Mouse (Mus musculus): Measurements from ENCODE around the gene Celf2. TPM values are rescaled to one million over a fixed set of nuclear protein-coding genes. Genes with fewer than 3 reads are reported as not detected.
"Not testable (repeated sequence)": the region's sequence is repeated elsewhere in the genome, so short reads cannot be mapped to it uniquely, and the experiment has no call there.

Celf2 gene
- polyA plus RNA-seq, 1 experiment from 2014 or later = 164 TPM

DNA sequence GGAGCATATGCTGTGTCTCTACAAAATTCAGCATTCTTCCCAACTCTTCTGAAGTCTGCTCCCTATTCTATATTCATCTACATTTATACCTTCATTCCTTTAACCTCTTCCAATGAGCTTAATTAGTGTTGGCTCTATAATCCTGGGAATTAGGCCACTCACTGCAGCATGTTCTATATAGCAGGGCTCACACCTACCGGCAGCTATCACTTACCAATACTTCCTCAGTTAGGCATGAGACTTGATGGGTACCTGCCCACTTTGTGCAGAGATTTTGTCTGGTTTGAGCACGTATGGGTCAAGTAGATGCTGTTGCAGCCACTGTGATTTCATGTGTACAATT, 198.6 kb downstream of the Celf2 start:
- Histone ChIP-seq H3K27ac (replicated peaks) (no peak overlapping the region), H3K9ac (no peak overlapping the region), H3K27me3 (no peaks in the 10 kb centered on the region), H3K9me3 (no peaks in the 10 kb centered on the region), H3K4me3 (no peak overlapping the region), H3K36me3 (no peaks in the 10 kb centered on the region), H3K4me1 (replicated peaks) (peaks cover 26% of the 10 kb centered on the region), H3K4me2 (no peak overlapping the region)
- no peak for ATAC-seq (ENCODE audit: low FRiP score, low read depth)
- WGBS = 71% methylated on average over 2 of the region's 2 CpGs

GRCm38 (mm10) chr2:7310129-7310839, 199.1 kb downstream of the Celf2 start:
- Histone ChIP-seq H3K27me3 (no peaks in the 10 kb centered on the region), H3K4me3 (no peak overlapping the region), H3K9ac (no peak overlapping the region), H3K4me1 (replicated peaks) (peaks cover 26% of the 10 kb centered on the region), H3K9me3 (no peaks in the 10 kb centered on the region), H3K27ac (replicated peaks) (peak overlapping the region; percentile 63; the same call in 1 of the 2 replicates), H3K4me2 (no peak overlapping the region), H3K36me3 (no peaks in the 10 kb centered on the region)
- WGBS = 10% methylated on average over 2 of the region's 2 CpGs
- ATAC-seq (ENCODE audit: low FRiP score, low read depth) = peak; percentile 77

DNA sequence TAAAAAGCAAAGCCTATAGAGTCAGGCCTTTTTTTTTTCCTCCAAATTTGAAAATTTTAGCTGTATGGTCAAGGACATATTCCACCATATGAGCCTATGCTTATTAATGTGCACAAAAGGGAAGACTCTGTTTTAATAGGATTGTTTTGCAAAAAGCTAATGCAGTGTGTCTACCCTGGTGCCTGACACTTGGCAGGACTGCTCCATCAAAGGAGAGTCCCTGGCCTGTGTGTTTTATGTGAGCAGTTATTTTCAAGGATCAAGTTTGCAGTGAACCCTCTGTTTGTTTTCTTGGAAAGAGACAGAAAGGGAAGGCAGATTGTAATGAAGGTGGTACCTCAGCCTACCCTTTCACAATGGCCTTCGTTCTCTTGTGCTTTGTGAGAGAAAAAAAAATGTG, 200.0 kb downstream of the Celf2 start:
- Histone ChIP-seq H3K4me2 (no peak overlapping the region), H3K36me3 (no peaks in the 10 kb centered on the region), H3K27ac (replicated peaks) (peak overlapping the region; percentile 45; the same call in 1 of the 2 replicates), H3K9ac (no peak overlapping the region), H3K4me3 (no peak overlapping the region), H3K27me3 (no peaks in the 10 kb centered on the region), H3K9me3 (no peaks in the 10 kb centered on the region), H3K4me1 (replicated peaks) (peaks cover 26% of the 10 kb centered on the region)
- WGBS = 41% methylated on average over 1 of the region's 1 CpGs
- ATAC-seq (ENCODE audit: low FRiP score, low read depth) = no peak

- Histone ChIP-seq H3K27me3 (no peaks in the 10 kb centered on the region), H3K9ac (no peak overlapping the region), H3K27ac (replicated peaks) (no peak overlapping the region; the same call in 1 of the 2 replicates), H3K36me3 (no peaks in the 10 kb centered on the region), H3K4me3 (no peak overlapping the region), H3K9me3 (no peaks in the 10 kb centered on the region), H3K4me1 (replicated peaks) (peaks cover 26% of the 10 kb centered on the region), H3K4me2 (no peak overlapping the region)
- WGBS = 29% methylated on average over 1 of the region's 1 CpGs
- ATAC-seq (ENCODE audit: low FRiP score, low read depth) = peak; percentile 32; the same call in 1 of the 2 replicates
Observed at GRCm38 (mm10) chr2:7308731-7309130, 200.6 kb downstream of the Celf2 start.

DNA sequence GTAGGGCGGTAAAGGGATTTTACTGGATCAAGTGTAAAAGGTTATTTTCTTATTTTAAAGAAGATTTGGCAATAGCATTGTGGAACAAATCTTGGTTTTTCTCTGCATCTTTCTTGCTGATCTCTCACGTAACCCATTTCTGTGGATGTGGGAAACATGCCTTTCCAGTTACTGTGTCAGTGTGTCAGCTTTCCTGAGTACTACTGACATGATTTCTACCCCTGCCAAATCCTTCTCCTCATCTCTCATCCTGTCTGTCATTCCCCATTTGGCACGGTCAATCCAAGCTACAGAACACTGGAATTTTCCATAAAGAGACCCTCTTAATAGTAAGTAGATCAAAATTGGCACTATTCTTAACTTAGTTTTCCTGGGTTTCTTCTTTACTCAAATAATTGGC, 221.9 kb downstream of the Celf2 start:
- Histone ChIP-seq H3K9ac (no peak overlapping the region), H3K36me3 (no peaks in the 10 kb centered on the region), H3K4me3 (no peak overlapping the region), H3K4me1 (replicated peaks) (no peaks in the 10 kb centered on the region), H3K9me3 (no peaks in the 10 kb centered on the region), H3K4me2 (no peak overlapping the region), H3K27ac (replicated peaks) (no peak overlapping the region), H3K27me3 (no peaks in the 10 kb centered on the region)
- 90% methylated on average over 3 of the region's 3 CpGs for WGBS
- no peak for ATAC-seq (ENCODE audit: low FRiP score, low read depth)

- 0 out of 2 replicates have a peak, but pooled peaks have one; percentile 45 for ATAC-seq (ENCODE audit: low FRiP score, low read depth)
- Histone ChIP-seq H3K27me3 (no peaks in the 10 kb centered on the region), H3K27ac (replicated peaks) (no peak overlapping the region), H3K4me1 (replicated peaks) (no peaks in the 10 kb centered on the region), H3K9me3 (no peaks in the 10 kb centered on the region), H3K9ac (no peak overlapping the region), H3K36me3 (no peaks in the 10 kb centered on the region), H3K4me3 (no peak overlapping the region), H3K4me2 (no peak overlapping the region)
- WGBS = 50% methylated on average over 4 of the region's 4 CpGs
Observed at GRCm38 (mm10) chr2:7273214-7273613, 236.1 kb downstream of the Celf2 start.

- ATAC-seq (ENCODE audit: low FRiP score, low read depth) = no peak
- WGBS = 77% methylated on average over 7 of the region's 7 CpGs
Observed at GRCm38 (mm10) chr2:7270051-7270450, 239.3 kb downstream of the Celf2 start.

DNA sequence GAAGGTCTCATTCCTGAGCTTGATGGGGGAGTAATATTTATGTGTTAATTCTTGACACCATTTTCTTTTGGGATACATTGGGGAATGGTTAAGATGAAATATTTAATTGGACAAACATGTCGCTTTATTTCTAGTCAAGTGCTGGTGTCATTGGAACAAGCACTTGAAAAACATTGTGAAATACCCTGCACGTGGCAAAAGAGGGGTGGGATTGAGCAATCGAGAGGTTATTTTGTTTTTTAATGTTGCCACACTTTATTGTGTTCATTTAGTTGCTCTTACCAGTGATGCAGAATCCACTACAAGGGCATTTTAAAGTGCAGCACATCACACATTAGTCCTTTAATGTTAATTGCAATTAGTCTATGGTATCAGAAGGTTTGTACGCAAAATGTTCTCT, 242.2 kb downstream of the Celf2 start:
- no peak for ATAC-seq (ENCODE audit: low FRiP score, low read depth)
- H3K27ac ChIP-seq (replicated peaks) = no peak overlapping the region
- H3K27me3 ChIP-seq = no peaks in the 10 kb centered on the region
- H3K4me3 ChIP-seq = no peak overlapping the region
- no peaks in the 10 kb centered on the region for H3K36me3 ChIP-seq
- H3K4me2 ChIP-seq = no peak overlapping the region
- no peak overlapping the region for H3K9ac ChIP-seq
- H3K4me1 ChIP-seq (replicated peaks) = no peaks in the 10 kb centered on the region
- H3K9me3 ChIP-seq = no peaks in the 10 kb centered on the region
- WGBS = 87% methylated on average over 4 of the region's 4 CpGs

More at GRCm38 (mm10) chr2:7270051-7270450, 239.3 kb downstream of the Celf2 start:
- Histone ChIP-seq H3K4me3 (no peak overlapping the region), H3K36me3 (no peaks in the 10 kb centered on the region), H3K27ac (replicated peaks) (no peak overlapping the region), H3K27me3 (no peaks in the 10 kb centered on the region), H3K4me2 (no peak overlapping the region), H3K4me1 (replicated peaks) (no peaks in the 10 kb centered on the region), H3K9ac (no peak overlapping the region), H3K9me3 (no peaks in the 10 kb centered on the region)

- H3K9ac ChIP-seq; H3K4me1 ChIP-seq (replicated peaks); H3K4me2 ChIP-seq; ATAC-seq (ENCODE audit: low FRiP score, low read depth); H3K9me3 ChIP-seq; H3K36me3 ChIP-seq; H3K27me3 ChIP-seq; H3K4me3 ChIP-seq; H3K27ac ChIP-seq (replicated peaks): not testable (repeated sequence)
Observed at GRCm38 (mm10) chr2:7262668-7263067, 246.7 kb downstream of the Celf2 start.

DNA sequence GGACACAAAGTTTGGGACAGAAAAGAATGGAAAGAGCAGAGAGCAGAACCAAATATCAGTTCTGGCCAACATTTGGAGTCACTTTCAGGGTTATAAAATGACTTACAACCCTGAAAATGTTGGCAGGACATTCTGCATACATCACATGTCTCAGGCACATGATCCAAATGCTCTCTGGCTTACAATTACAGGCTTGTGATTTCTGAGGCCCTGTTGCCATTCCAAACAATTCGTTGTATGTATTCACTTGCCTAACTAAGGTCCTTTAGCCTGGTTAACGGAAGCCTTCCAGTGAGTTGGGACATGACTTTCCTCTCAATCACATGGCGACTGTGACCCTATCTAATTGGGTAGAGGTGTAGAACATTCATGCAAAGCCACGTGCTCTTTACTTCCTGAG, 249.2 kb downstream of the Celf2 start:
- Histone ChIP-seq H3K9me3 (no peaks in the 10 kb centered on the region), H3K27me3 (no peaks in the 10 kb centered on the region), H3K4me1 (replicated peaks) (no peaks in the 10 kb centered on the region), H3K9ac (no peak overlapping the region), H3K36me3 (no peaks in the 10 kb centered on the region), H3K27ac (replicated peaks) (no peak overlapping the region), H3K4me2 (no peak overlapping the region), H3K4me3 (no peak overlapping the region)
- ATAC-seq (ENCODE audit: low FRiP score, low read depth) = no peak
- 82% methylated on average over 4 of the region's 4 CpGs for WGBS

DNA sequence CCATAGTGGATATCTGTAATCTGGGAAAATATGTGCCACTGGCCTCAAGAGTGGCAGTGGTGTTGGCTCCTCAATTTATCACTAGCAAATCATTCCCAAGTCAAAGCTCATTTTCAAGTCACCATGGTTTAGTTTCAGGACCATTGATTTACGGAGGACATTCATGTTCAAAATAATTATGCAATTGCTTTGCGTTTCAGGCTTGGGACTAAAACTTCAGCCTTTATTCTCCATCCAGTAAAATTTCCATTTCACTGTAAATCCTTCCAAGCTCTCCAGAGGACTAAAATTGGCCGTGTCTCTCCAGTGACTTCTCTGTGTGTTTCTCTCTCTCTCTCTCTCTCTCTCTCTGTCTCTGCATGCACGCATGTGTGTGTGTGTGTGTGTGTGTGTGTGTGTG, 249.7 kb downstream of the Celf2 start:
- 81% methylated on average over 3 of the region's 4 CpGs for WGBS
- no peak for ATAC-seq (ENCODE audit: low FRiP score, low read depth)
- no peaks in the 10 kb centered on the region for H3K36me3 ChIP-seq
- no peaks in the 10 kb centered on the region for H3K27me3 ChIP-seq
- no peaks in the 10 kb centered on the region for H3K9me3 ChIP-seq
- no peak overlapping the region for H3K9ac ChIP-seq
- H3K4me3 ChIP-seq = no peak overlapping the region
- H3K27ac ChIP-seq (replicated peaks) = no peak overlapping the region
- H3K4me1 ChIP-seq (replicated peaks) = no peaks in the 10 kb centered on the region
- no peak overlapping the region for H3K4me2 ChIP-seq

- Histone ChIP-seq H3K36me3 (no peaks in the 10 kb centered on the region), H3K27ac (replicated peaks) (no peak overlapping the region), H3K4me2 (no peak overlapping the region), H3K4me3 (no peak overlapping the region), H3K4me1 (replicated peaks) (no peaks in the 10 kb centered on the region), H3K9me3 (no peaks in the 10 kb centered on the region), H3K27me3 (no peaks in the 10 kb centered on the region), H3K9ac (no peak overlapping the region)
- 94% methylated on average over 1 of the region's 1 CpGs for WGBS
- no peak for ATAC-seq (ENCODE audit: low FRiP score, low read depth)
Observed at GRCm38 (mm10) chr2:7256023-7256422, 253.3 kb downstream of the Celf2 start.

GRCm38 (mm10) chr2:7255386-7255785, 254.0 kb downstream of the Celf2 start:
- WGBS = 84% methylated on average over 3 of the region's 3 CpGs
- Histone ChIP-seq H3K27me3 (no peaks in the 10 kb centered on the region), H3K4me1 (replicated peaks) (no peaks in the 10 kb centered on the region), H3K4me3 (no peak overlapping the region), H3K9me3 (no peaks in the 10 kb centered on the region), H3K4me2 (no peak overlapping the region), H3K9ac (no peak overlapping the region), H3K36me3 (no peaks in the 10 kb centered on the region), H3K27ac (replicated peaks) (no peak overlapping the region)
- no peak for ATAC-seq (ENCODE audit: low FRiP score, low read depth)
